In the genomic region with DNA sequence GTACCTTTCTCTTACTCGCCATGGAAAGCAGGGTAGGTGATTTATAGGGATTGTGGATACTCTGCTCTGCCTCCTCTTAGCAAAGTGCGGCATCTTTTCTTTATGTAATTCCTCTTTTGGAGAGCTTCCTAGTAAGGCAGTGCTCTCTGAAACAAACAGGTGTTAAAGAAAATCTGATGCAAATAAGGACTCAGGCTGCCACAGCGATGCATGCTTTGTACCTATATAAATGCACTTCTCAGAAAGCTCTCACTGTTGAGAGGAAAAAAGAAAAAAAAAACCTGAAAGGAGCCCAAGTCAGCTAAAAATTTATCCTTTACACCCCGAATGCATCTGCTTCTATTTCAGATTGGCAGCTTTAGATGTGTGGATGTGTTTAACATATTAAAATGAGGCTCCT, we compare ENCODE assay signal across 17 mouse cellular contexts.
"Had no signal": no experiment of that assay in that cellular context is flagged by ENCODE, and none has a peak within 500 bp of the region (broad histone marks: within the 10 kb centered on the region; RNA-seq: fewer than 3 reads in every experiment).

No protein-coding gene starts in this region.

- H3K4me2 ChIP-seq: intestine, embryonic 15.5 days; kidney, embryonic 15.5 days; limb, embryonic 15.5 days; liver, embryonic 12.5 days; lung, embryonic 15.5 days; midbrain, embryonic 11.5 days; neural tube, embryonic 13.5 days; stomach, embryonic 15.5 days had no signal

- ATAC-seq: intestine, embryonic 15.5 days; liver, embryonic 12.5 days; midbrain, embryonic 16.5 days had no signal

- H3K4me1 ChIP-seq: intestine, embryonic 15.5 days; kidney, embryonic 15.5 days; limb, embryonic 15.5 days; liver, embryonic 12.5 days; lung, embryonic 15.5 days; megakaryocyte, embryonic 14.5 days; neural tube, embryonic 13.5 days; stomach, embryonic 15.5 days had no signal

- H3K4me3 ChIP-seq: intestine, embryonic 15.5 days; kidney, embryonic 15.5 days; limb, embryonic 15.5 days; liver, embryonic 12.5 days; lung, embryonic 15.5 days; megakaryocyte, embryonic 14.5 days; neural tube, embryonic 13.5 days; stomach, embryonic 15.5 days had no signal

- H3K27me3 ChIP-seq: intestine, embryonic 15.5 days; kidney, embryonic 15.5 days; limb, embryonic 15.5 days; liver, embryonic 12.5 days; lung, embryonic 15.5 days; megakaryocyte, embryonic 14.5 days; neural tube, embryonic 13.5 days; stomach, embryonic 15.5 days had no signal

- DNase-seq: kidney, adult 18-20 months; kidney, postnatal 14 days; lung, postnatal 14 days; retina, postnatal 1 day; right cerebral cortex, postnatal 25 days; thymus, postnatal 36 days had no signal

- H3K9ac ChIP-seq: intestine, embryonic 15.5 days; kidney, embryonic 15.5 days; limb, embryonic 15.5 days; liver, embryonic 12.5 days; lung, embryonic 15.5 days; neural tube, embryonic 13.5 days; stomach, embryonic 15.5 days had no signal

- H3K36me3 ChIP-seq: intestine, embryonic 15.5 days; kidney, embryonic 15.5 days; limb, embryonic 15.5 days; liver, embryonic 12.5 days; lung, embryonic 15.5 days; neural tube, embryonic 13.5 days; stomach, embryonic 15.5 days had no signal

- H3K9me3 ChIP-seq: intestine, embryonic 15.5 days; kidney, embryonic 15.5 days; limb, embryonic 15.5 days; liver, embryonic 12.5 days; lung, embryonic 15.5 days; megakaryocyte, embryonic 14.5 days; neural tube, embryonic 13.5 days; stomach, embryonic 15.5 days had no signal

- H3K27ac ChIP-seq: intestine, embryonic 15.5 days; kidney, embryonic 15.5 days; limb, embryonic 15.5 days; liver, embryonic 12.5 days; lung, embryonic 15.5 days; macrophage; neural tube, embryonic 13.5 days; stomach, embryonic 15.5 days had no signal
